Mouse (Mus musculus): ENCODE measurements around the gene Loxl4. TPM values are rescaled to one million over a fixed set of nuclear protein-coding genes. Genes with fewer than 3 reads are reported as not detected.
A peak's percentile ranks its signal among the peaks of the same experiment; 100 is the strongest.

The Loxl4 gene
- polyA plus RNA-seq, 1 experiment from 2014 or later: 0.41 TPM

- H3K36me3 ChIP-seq (ENCODE audit: control insufficient read depth, insufficient read depth, low read length): no peaks in the 10 kb centered on the region
- H3K9ac ChIP-seq (ENCODE audit: low read length): no peak overlapping the region
- H3K9me3 ChIP-seq (ENCODE audit: control insufficient read depth, low read length): no peaks in the 10 kb centered on the region
- no peak overlapping the region for H3K4me2 ChIP-seq (ENCODE audit: low read depth, severe bottlenecking)
- H3K4me1 ChIP-seq (ENCODE audit: control insufficient read depth, insufficient read depth, low read length): no peaks in the 10 kb centered on the region
- H3K27ac ChIP-seq (replicated peaks; ENCODE audit: low read depth, low read length): no peak overlapping the region
- no peak overlapping the region for H3K4me3 ChIP-seq (ENCODE audit: low read depth, low read length)
- no peak for DNase-seq (ENCODE audit: low spot score)
- 9% methylated on average over 6 of the region's 6 CpGs for WGBS
- ATAC-seq (ENCODE audit: insufficient number of reproducible peaks, low FRiP score, low TSS enrichment, low read depth): no peak
- H3K27me3 ChIP-seq (ENCODE audit: control insufficient read depth, insufficient read depth, low read length): no peaks in the 10 kb centered on the region
These were observed 40.5 kb upstream of the Loxl4 start for GRCm38 (mm10) chr19:42653091-42653490.

DNA sequence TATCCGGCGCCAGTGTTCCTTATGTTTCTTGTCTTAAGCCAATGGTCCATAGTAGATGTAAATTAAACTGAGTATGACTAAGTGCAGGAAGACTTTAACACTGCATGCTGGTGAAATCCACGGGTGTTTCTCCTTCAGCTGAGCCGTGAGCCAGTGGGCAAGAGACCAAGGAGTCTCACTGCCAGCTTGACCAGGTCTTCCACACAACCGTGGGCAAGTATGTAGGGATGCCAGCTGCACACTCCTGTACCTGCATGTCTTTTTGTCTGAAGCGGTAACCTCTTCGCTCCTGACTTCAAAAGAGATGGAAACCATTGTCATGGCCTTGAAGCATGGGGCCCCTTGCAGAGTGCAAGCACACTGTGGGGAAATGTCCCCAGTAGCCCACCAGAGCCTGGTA is 39.8 kb upstream of the Loxl4 start:
- H3K36me3 ChIP-seq (ENCODE audit: control insufficient read depth, insufficient read depth, low read length): no peaks in the 10 kb centered on the region
- WGBS: 80% methylated on average over 7 of the region's 7 CpGs
- no peak for DNase-seq (ENCODE audit: low spot score)
- no peak overlapping the region for H3K4me3 ChIP-seq (ENCODE audit: low read depth, low read length)
- no peak overlapping the region for H3K27ac ChIP-seq (replicated peaks; ENCODE audit: low read depth, low read length)
- no peaks in the 10 kb centered on the region for H3K9me3 ChIP-seq (ENCODE audit: control insufficient read depth, low read length)
- no peak for ATAC-seq (ENCODE audit: insufficient number of reproducible peaks, low FRiP score, low TSS enrichment, low read depth)
- no peaks in the 10 kb centered on the region for H3K27me3 ChIP-seq (ENCODE audit: control insufficient read depth, insufficient read depth, low read length)
- no peak overlapping the region for H3K9ac ChIP-seq (ENCODE audit: low read length)
- no peaks in the 10 kb centered on the region for H3K4me1 ChIP-seq (ENCODE audit: control insufficient read depth, insufficient read depth, low read length)
- H3K4me2 ChIP-seq (ENCODE audit: low read depth, severe bottlenecking): no peak overlapping the region

DNA sequence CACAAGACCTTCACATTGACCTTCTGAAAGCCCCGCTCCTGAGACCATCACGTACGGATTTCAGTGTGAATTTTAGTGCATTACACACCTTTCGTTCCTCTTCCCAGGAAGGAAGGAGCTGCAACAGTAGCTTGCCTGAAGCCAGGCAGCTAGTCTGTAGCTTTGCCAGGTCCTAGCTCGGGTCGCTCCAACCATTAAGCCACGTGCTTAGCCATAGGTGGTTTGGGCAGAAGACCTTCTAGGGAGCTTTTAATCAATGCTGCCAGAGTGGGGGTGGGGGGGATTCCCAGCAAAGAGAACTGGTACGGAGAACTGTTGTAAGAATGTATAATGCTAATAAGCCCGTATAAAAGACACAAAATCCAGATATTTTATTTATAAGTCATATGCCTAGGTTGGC is 27.6 kb upstream of the Loxl4 start:
- Histone ChIP-seq H3K9ac (ENCODE audit: low read length) (no peak overlapping the region), H3K9me3 (ENCODE audit: control insufficient read depth, low read length) (no peaks in the 10 kb centered on the region), H3K4me3 (ENCODE audit: low read depth, low read length) (no peak overlapping the region), H3K27ac (replicated peaks; ENCODE audit: low read depth, low read length) (no peak overlapping the region), H3K27me3 (ENCODE audit: control insufficient read depth, insufficient read depth, low read length) (no peaks in the 10 kb centered on the region), H3K4me2 (ENCODE audit: low read depth, severe bottlenecking) (no peak overlapping the region), H3K4me1 (ENCODE audit: control insufficient read depth, insufficient read depth, low read length) (peaks cover 9% of the 10 kb centered on the region; the same call in 1 of the 2 replicates), H3K36me3 (ENCODE audit: control insufficient read depth, insufficient read depth, low read length) (no peaks in the 10 kb centered on the region)
- no peak for ATAC-seq (ENCODE audit: insufficient number of reproducible peaks, low FRiP score, low TSS enrichment, low read depth)
- WGBS: 86% methylated on average over 9 of the region's 9 CpGs
- no peak for DNase-seq (ENCODE audit: low spot score)

- no peak for ATAC-seq (ENCODE audit: insufficient number of reproducible peaks, low FRiP score, low TSS enrichment, low read depth)
- peak overlapping the region; percentile 39; the same call in 1 of the 2 replicates for H3K27ac ChIP-seq (replicated peaks; ENCODE audit: low read depth, low read length)
- WGBS: 72% methylated on average over 8 of the region's 8 CpGs
- peaks cover 9% of the 10 kb centered on the region; the same call in 1 of the 2 replicates for H3K4me1 ChIP-seq (ENCODE audit: control insufficient read depth, insufficient read depth, low read length)
- no peaks in the 10 kb centered on the region for H3K27me3 ChIP-seq (ENCODE audit: control insufficient read depth, insufficient read depth, low read length)
- no peak overlapping the region for H3K4me3 ChIP-seq (ENCODE audit: low read depth, low read length)
- H3K9ac ChIP-seq (ENCODE audit: low read length): no peak overlapping the region
- no peak for DNase-seq (ENCODE audit: low spot score)
- H3K4me2 ChIP-seq (ENCODE audit: low read depth, severe bottlenecking): no peak overlapping the region
- H3K36me3 ChIP-seq (ENCODE audit: control insufficient read depth, insufficient read depth, low read length): no peaks in the 10 kb centered on the region
- no peaks in the 10 kb centered on the region for H3K9me3 ChIP-seq (ENCODE audit: control insufficient read depth, low read length)
These were observed 26.9 kb upstream of the Loxl4 start for GRCm38 (mm10) chr19:42639544-42639943.

DNA sequence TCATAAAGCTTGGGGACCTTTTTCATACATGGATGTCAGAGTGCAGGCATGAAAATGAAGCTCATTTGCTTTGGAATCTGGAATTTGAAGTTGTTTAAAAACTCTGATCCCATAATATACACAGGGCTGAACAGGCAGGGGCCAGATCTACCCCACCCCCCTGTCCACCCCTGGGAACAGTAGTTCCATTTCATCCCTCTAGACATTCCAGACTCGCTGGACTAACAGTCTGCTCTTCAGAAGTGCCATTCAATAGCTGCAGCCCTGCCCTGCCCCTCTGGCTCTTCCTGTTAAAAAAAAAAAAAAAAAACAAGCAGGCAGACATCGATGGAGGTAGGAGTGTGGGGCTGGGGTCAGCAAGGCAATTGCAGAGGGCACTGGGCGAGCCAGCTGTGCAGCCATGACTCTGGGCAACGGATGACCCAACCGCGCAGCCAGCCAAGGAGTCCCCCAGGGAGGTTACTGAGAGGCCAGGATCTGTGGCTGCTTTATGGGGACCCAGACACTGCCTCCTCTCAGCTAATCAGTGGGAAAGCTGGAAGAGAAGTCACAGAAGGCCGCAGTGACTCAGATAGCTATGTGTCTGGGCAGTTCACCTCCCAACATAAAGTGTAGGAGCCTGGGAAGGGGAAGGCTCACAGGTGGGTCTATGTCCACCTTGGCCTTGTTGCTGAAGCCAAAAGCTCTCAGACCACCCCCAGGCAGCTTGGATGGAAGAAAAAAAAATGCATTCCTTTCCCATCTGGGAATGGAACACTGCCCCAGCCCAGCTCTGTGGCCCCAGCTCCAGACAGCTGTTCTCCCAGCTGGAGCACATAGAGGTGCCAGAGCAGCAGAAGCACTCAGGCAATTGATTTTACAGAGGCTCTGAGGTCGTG is 26.2 kb upstream of the Loxl4 start:
- DNase-seq (ENCODE audit: low spot score) (peak; percentile 38), ATAC-seq (ENCODE audit: insufficient number of reproducible peaks, low FRiP score, low TSS enrichment, low read depth) (no peak)
- H3K4me1 ChIP-seq (ENCODE audit: control insufficient read depth, insufficient read depth, low read length): peaks cover 9% of the 10 kb centered on the region; the same call in 1 of the 2 replicates
- no peak overlapping the region for H3K4me2 ChIP-seq (ENCODE audit: low read depth, severe bottlenecking)
- peak overlapping the region; percentile 39; the same call in 1 of the 2 replicates for H3K27ac ChIP-seq (replicated peaks; ENCODE audit: low read depth, low read length)
- H3K4me3 ChIP-seq (ENCODE audit: low read depth, low read length): no peak overlapping the region
- no peaks in the 10 kb centered on the region for H3K36me3 ChIP-seq (ENCODE audit: control insufficient read depth, insufficient read depth, low read length)
- no peaks in the 10 kb centered on the region for H3K27me3 ChIP-seq (ENCODE audit: control insufficient read depth, insufficient read depth, low read length)
- no peaks in the 10 kb centered on the region for H3K9me3 ChIP-seq (ENCODE audit: control insufficient read depth, low read length)
- no peak overlapping the region for H3K9ac ChIP-seq (ENCODE audit: low read length)
- 37% methylated on average over 8 of the region's 8 CpGs for WGBS

- Histone ChIP-seq H3K27me3 (ENCODE audit: control insufficient read depth, insufficient read depth, low read length) (no peaks in the 10 kb centered on the region), H3K4me3 (ENCODE audit: low read depth, low read length) (no peak overlapping the region), H3K36me3 (ENCODE audit: control insufficient read depth, insufficient read depth, low read length) (no peaks in the 10 kb centered on the region), H3K27ac (replicated peaks; ENCODE audit: low read depth, low read length) (no peak overlapping the region), H3K4me1 (ENCODE audit: control insufficient read depth, insufficient read depth, low read length) (peaks cover 9% of the 10 kb centered on the region; the same call in 1 of the 2 replicates), H3K9ac (ENCODE audit: low read length) (no peak overlapping the region), H3K9me3 (ENCODE audit: control insufficient read depth, low read length) (no peaks in the 10 kb centered on the region), H3K4me2 (ENCODE audit: low read depth, severe bottlenecking) (no peak overlapping the region)
- DNase-seq (ENCODE audit: low spot score) (peak; percentile 84), ATAC-seq (ENCODE audit: insufficient number of reproducible peaks, low FRiP score, low TSS enrichment, low read depth) (no peak)
- WGBS: 52% methylated on average over 11 of the region's 11 CpGs
These were observed 24.0 kb upstream of the Loxl4 start for GRCm38 (mm10) chr19:42636631-42637030.

GRCm38 (mm10) chr19:42633650-42634049 is 21.0 kb upstream of the Loxl4 start:
- H3K9ac ChIP-seq (ENCODE audit: low read length): no peak overlapping the region
- ATAC-seq (ENCODE audit: insufficient number of reproducible peaks, low FRiP score, low TSS enrichment, low read depth) (no peak), DNase-seq (ENCODE audit: low spot score) (no peak)
- no peak overlapping the region for H3K4me3 ChIP-seq (ENCODE audit: low read depth, low read length)
- H3K27ac ChIP-seq (replicated peaks; ENCODE audit: low read depth, low read length): no peak overlapping the region
- WGBS: 52% methylated on average over 2 of the region's 2 CpGs
- no peaks in the 10 kb centered on the region for H3K36me3 ChIP-seq (ENCODE audit: control insufficient read depth, insufficient read depth, low read length)
- H3K9me3 ChIP-seq (ENCODE audit: control insufficient read depth, low read length): no peaks in the 10 kb centered on the region
- H3K4me1 ChIP-seq (ENCODE audit: control insufficient read depth, insufficient read depth, low read length): peaks cover 1% of the 10 kb centered on the region; the same call in 1 of the 2 replicates
- no peak overlapping the region for H3K4me2 ChIP-seq (ENCODE audit: low read depth, severe bottlenecking)
- no peaks in the 10 kb centered on the region for H3K27me3 ChIP-seq (ENCODE audit: control insufficient read depth, insufficient read depth, low read length)

GRCm38 (mm10) chr19:42632301-42632700 is 19.7 kb upstream of the Loxl4 start:
- Histone ChIP-seq H3K27me3 (ENCODE audit: control insufficient read depth, insufficient read depth, low read length) (no peaks in the 10 kb centered on the region), H3K36me3 (ENCODE audit: control insufficient read depth, insufficient read depth, low read length) (no peaks in the 10 kb centered on the region), H3K4me1 (ENCODE audit: control insufficient read depth, insufficient read depth, low read length) (no peaks in the 10 kb centered on the region), H3K9me3 (ENCODE audit: control insufficient read depth, low read length) (no peaks in the 10 kb centered on the region), H3K4me3 (ENCODE audit: low read depth, low read length) (no peak overlapping the region), H3K27ac (replicated peaks; ENCODE audit: low read depth, low read length) (no peak overlapping the region), H3K9ac (ENCODE audit: low read length) (no peak overlapping the region), H3K4me2 (ENCODE audit: low read depth, severe bottlenecking) (no peak overlapping the region)
- WGBS: 73% methylated on average over 4 of the region's 4 CpGs
- DNase-seq (ENCODE audit: low spot score) (no peak), ATAC-seq (ENCODE audit: insufficient number of reproducible peaks, low FRiP score, low TSS enrichment, low read depth) (no peak)

Measured in limb, embryonic 11.5 days (tissue).